Mouse (Mus musculus) fibroblast of lung, adult 2 months (primary cell): Measurements from ENCODE around the gene Ptpn4.
A peak's percentile ranks its signal among the peaks of the same experiment; 100 is the strongest.

Source experiments
- DNase-seq: peaks from one replicate; pipeline ENCODE4 v3.0.0-alpha.2; 2011; ENCODE audit warnings: low read depth

The Ptpn4 gene

GRCm38 (mm10) chr1:119837035-119837751 lies at the start of gene Ptpn4:
Gene Ptpn4 (minus strand): TSS chr1:119837613.
- peak; percentile 88 for DNase-seq

GRCm38 (mm10) chr1:119886320-119886719 lies 48.9 kb upstream of the Ptpn4 start:
- no peak for DNase-seq

- DNase-seq, result no peak
Observed at GRCm38 (mm10) chr1:119884272-119884671, 46.9 kb upstream of the Ptpn4 start.

GRCm38 (mm10) chr1:119878909-119879308 lies 41.5 kb upstream of the Ptpn4 start:
- DNase-seq, result peak; percentile 7

- DNase-seq, result no peak
Observed at GRCm38 (mm10) chr1:119877469-119877868, 40.1 kb upstream of the Ptpn4 start.

GRCm38 (mm10) chr1:119868395-119869161 lies 31.2 kb upstream of the Ptpn4 start:
- no peak for DNase-seq

GRCm38 (mm10) chr1:119867300-119867699 lies 29.9 kb upstream of the Ptpn4 start:
- no peak for DNase-seq

GRCm38 (mm10) chr1:119865311-119865710 lies 27.9 kb upstream of the Ptpn4 start:
- no peak for DNase-seq

- DNase-seq, result no peak
Observed at GRCm38 (mm10) chr1:119863507-119864296, 26.3 kb upstream of the Ptpn4 start.

- no peak for DNase-seq
Observed at GRCm38 (mm10) chr1:119859566-119859965, 22.2 kb upstream of the Ptpn4 start.

- DNase-seq, result no peak
Observed at GRCm38 (mm10) chr1:119852980-119853379, 15.6 kb upstream of the Ptpn4 start.

GRCm38 (mm10) chr1:119852339-119852738 lies 14.9 kb upstream of the Ptpn4 start:
- no peak for DNase-seq

- DNase-seq, result no peak
Observed at GRCm38 (mm10) chr1:119849146-119849935, 11.9 kb upstream of the Ptpn4 start.

- no peak for DNase-seq
Observed at GRCm38 (mm10) chr1:119845321-119845720, 7.9 kb upstream of the Ptpn4 start.

- no peak for DNase-seq
Observed at GRCm38 (mm10) chr1:119843121-119843520, 5.7 kb upstream of the Ptpn4 start.

- no peak for DNase-seq
Observed at GRCm38 (mm10) chr1:119838241-119838640, 828 bp upstream of the Ptpn4 start.

- no peak for DNase-seq
Observed at GRCm38 (mm10) chr1:119836479-119837015, 866 bp downstream of the Ptpn4 start.

- no peak for DNase-seq
Observed at GRCm38 (mm10) chr1:119835726-119836478, 1.5 kb downstream of the Ptpn4 start.

- no peak for DNase-seq
Observed at GRCm38 (mm10) chr1:119828160-119828559, 9.3 kb downstream of the Ptpn4 start.

GRCm38 (mm10) chr1:119818704-119819103 lies 18.7 kb downstream of the Ptpn4 start:
- DNase-seq, result no peak

- no peak for DNase-seq
Observed at GRCm38 (mm10) chr1:119807707-119808106, 29.7 kb downstream of the Ptpn4 start.
